Mouse (Mus musculus) lung, embryonic 14.5 days (tissue): ENCODE data around the gene Mmp21. TPM values are rescaled to one million over a fixed set of nuclear protein-coding genes. Genes with fewer than 3 reads are reported as not detected.

ENCODE experiments used
- ATAC-seq: fragments of 200-750 bp; cut with Nextera tagmentation; 2 replicates; pipeline ENCODE4 v1.8.0; 2017; ENCODE audit warnings: mild to moderate bottlenecking, moderate TSS enrichment, moderate library complexity; ENCODE audit not compliant: insufficient read depth
- DNase-seq: peaks from one replicate; pipeline ENCODE4 v3.0.0-alpha.2; 2015
- H3K27ac ChIP-seq: fragments of 300-500 bp; sonication (generic); 2 replicates; pipeline ENCODE4 v1.5.1; 2014; ENCODE audit warnings: low read depth, mild to moderate bottlenecking, moderate library complexity
- H3K27me3 ChIP-seq: fragments of 300-500 bp; sonication (generic); 2 replicates; pipeline ENCODE4 v1.6.1; 2014; ENCODE audit warnings: low read length, control low read depth; ENCODE audit not compliant: insufficient read depth
- H3K36me3 ChIP-seq: fragments of 300-500 bp; sonication (generic); 2 replicates; pipeline ENCODE4 v1.6.1; 2014; ENCODE audit warnings: control low read depth; ENCODE audit not compliant: insufficient read depth
- H3K4me1 ChIP-seq: fragments of 300-500 bp; sonication (generic); 2 replicates; pipeline ENCODE4 v1.6.1; 2014; ENCODE audit warnings: antibody characterized with exemption, control low read depth; ENCODE audit not compliant: insufficient read depth
- H3K4me2 ChIP-seq: fragments of 300-500 bp; sonication (generic); 2 replicates; pipeline ENCODE4 v1.6.1; 2014; ENCODE audit warnings: mild to moderate bottlenecking
- H3K4me3 ChIP-seq: fragments of 300-500 bp; sonication (generic); 2 replicates; pipeline ENCODE4 v1.5.1; 2014; ENCODE audit warnings: low read depth, low read length
- H3K9ac ChIP-seq: fragments of 300-500 bp; sonication (generic); 2 replicates; pipeline ENCODE4 v1.6.1; 2014
- H3K9me3 ChIP-seq: fragments of 300-500 bp; sonication (generic); 2 replicates; pipeline ENCODE4 v1.6.1; 2016; ENCODE audit warnings: low read depth, low read length, control low read depth
- CTCF ChIP-seq: IDR thresholded peaks from 2 replicates; pipeline ENCODE4 v1.5.1; 2016; ENCODE audit warnings: antibody characterized with exemption, low read depth
- WGBS: fragments of 180-500 bp; shearing (Covaris S2); extraction: QIAGEN DNeasy Blood & Tissue Kit; methylation state at CpG from one replicate; pipeline ENCODE4 v1.1.7; 2014; 5-methylcytosine and 5-hydroxymethylcytosine counted together
- polyA plus RNA-seq: library from polyadenylated mRNA; unstranded; fragments of >200 nt; fragmentation: Nextera tagmentation; extraction: Ambion mirVana; gene quantifications from 2 replicates; pipeline ENCODE4 v1.2.1, GENCODE M21; 2014

Mmp21 gene
- polyA plus RNA-seq = 0.11 and 0.14 TPM in 2 replicates

GRCm38 (mm10) chr7:133679961-133680360, at the start of gene Mmp21:
Gene Mmp21, minus strand, starts transcription at chr7:133680061.
- no peaks in the 10 kb centered on the region for H3K36me3 ChIP-seq
- ATAC-seq = no peak
- DNase-seq = no peak
- no peak within 1 kb of the TSS for H3K27ac ChIP-seq
- no peaks in the 10 kb centered on the region for H3K9me3 ChIP-seq
- H3K27me3 ChIP-seq = no peaks in the 10 kb centered on the region
- H3K4me1 ChIP-seq = no peaks in the 10 kb centered on the region
- no peak for TF ChIP-seq CTCF
- 78% methylated on average over 3 of the region's 3 CpGs for WGBS
- no peak within 1 kb of the TSS for H3K4me3 ChIP-seq
- no peak within 1 kb of the TSS for H3K4me2 ChIP-seq
- H3K9ac ChIP-seq = no peak within 1 kb of the TSS

- no peak for ATAC-seq
- H3K27me3 ChIP-seq = no peaks in the 10 kb centered on the region
- H3K4me2 ChIP-seq = no peak overlapping the region
- no peaks in the 10 kb centered on the region for H3K4me1 ChIP-seq
- no peak overlapping the region for H3K4me3 ChIP-seq
- H3K36me3 ChIP-seq = peaks cover 8% of the 10 kb centered on the region; the same call in 1 of the 2 replicates
- no peak overlapping the region for H3K27ac ChIP-seq
- H3K9ac ChIP-seq = no peak overlapping the region
- DNase-seq = no peak
- H3K9me3 ChIP-seq = no peaks in the 10 kb centered on the region
- 72% methylated on average over 5 of the region's 5 CpGs for WGBS
- no peak for TF ChIP-seq CTCF
Measured at GRCm38 (mm10) chr7:133729351-133729750, 49.5 kb upstream of the Mmp21 start.

DNA sequence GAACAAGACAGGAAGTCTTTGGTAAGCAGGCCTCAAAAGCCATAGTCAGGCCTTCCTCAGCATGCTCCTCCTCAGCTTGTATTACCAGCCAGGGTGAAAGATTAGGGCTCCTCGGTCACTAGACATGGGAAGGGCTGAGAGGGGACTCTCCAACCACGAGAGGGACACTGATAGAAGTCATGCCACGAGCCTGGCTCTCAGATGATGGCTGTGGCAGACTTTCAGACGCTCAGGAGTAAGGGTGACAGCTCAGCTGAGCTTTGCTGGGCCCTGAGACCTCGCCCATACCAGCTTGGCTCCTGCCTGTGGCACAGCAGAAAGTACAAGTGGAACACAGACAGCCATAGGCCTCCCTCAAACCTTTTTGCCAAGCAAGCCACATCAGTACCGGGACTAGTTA, 47.2 kb upstream of the Mmp21 start:
- Histone ChIP-seq H3K27me3 (no peaks in the 10 kb centered on the region), H3K4me3 (no peak overlapping the region), H3K27ac (no peak overlapping the region), H3K9me3 (no peaks in the 10 kb centered on the region), H3K4me1 (no peaks in the 10 kb centered on the region), H3K4me2 (no peak overlapping the region), H3K36me3 (peaks cover 16% of the 10 kb centered on the region), H3K9ac (no peak overlapping the region)
- ATAC-seq (no peak), DNase-seq (no peak)
- no peak for TF ChIP-seq CTCF
- WGBS = 63% methylated on average over 6 of the region's 6 CpGs

GRCm38 (mm10) chr7:133725571-133725970, 45.7 kb upstream of the Mmp21 start:
- no peaks in the 10 kb centered on the region for H3K27me3 ChIP-seq
- no peak overlapping the region for H3K4me3 ChIP-seq
- no peak overlapping the region for H3K4me2 ChIP-seq
- no peak for TF ChIP-seq CTCF
- DNase-seq (peak; percentile 42), ATAC-seq (no peak)
- peaks cover 30% of the 10 kb centered on the region for H3K36me3 ChIP-seq
- H3K9me3 ChIP-seq = no peaks in the 10 kb centered on the region
- H3K27ac ChIP-seq = no peak overlapping the region
- no peaks in the 10 kb centered on the region for H3K4me1 ChIP-seq
- no peak overlapping the region for H3K9ac ChIP-seq
- 68% methylated on average over 10 of the region's 10 CpGs for WGBS

- ATAC-seq (no peak), DNase-seq (no peak)
- no peak for TF ChIP-seq CTCF
- Histone ChIP-seq H3K27ac (no peak overlapping the region), H3K27me3 (no peaks in the 10 kb centered on the region), H3K4me2 (no peak overlapping the region), H3K36me3 (peaks cover 36% of the 10 kb centered on the region), H3K4me3 (no peak overlapping the region), H3K9me3 (no peaks in the 10 kb centered on the region), H3K9ac (no peak overlapping the region), H3K4me1 (no peaks in the 10 kb centered on the region)
- 81% methylated on average over 10 of the region's 10 CpGs for WGBS
Measured at GRCm38 (mm10) chr7:133724844-133725243, 45.0 kb upstream of the Mmp21 start.

DNA sequence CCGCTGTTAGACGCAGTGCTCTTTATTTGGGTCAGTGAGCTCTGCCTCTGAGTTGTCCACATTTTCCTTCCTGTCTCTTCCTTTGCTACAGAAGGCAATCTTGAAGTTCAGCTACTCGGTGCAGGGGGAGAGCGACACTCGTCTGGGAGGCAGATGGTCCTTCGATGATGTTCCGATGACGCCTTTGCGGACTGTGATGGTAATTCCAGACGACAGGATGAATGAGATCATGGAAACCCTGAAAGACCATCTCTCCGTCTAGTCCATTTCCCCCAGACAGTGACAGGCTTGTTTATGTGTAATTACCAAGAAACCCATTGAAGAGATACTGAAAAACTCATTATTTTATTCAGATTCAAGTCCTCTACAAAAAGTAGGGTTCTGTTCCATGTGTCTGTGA, 40.8 kb upstream of the Mmp21 start:
- H3K4me3 ChIP-seq = no peak overlapping the region
- H3K9me3 ChIP-seq = no peaks in the 10 kb centered on the region
- peaks cover 79% of the 10 kb centered on the region for H3K36me3 ChIP-seq
- H3K4me2 ChIP-seq = no peak overlapping the region
- H3K4me1 ChIP-seq = no peaks in the 10 kb centered on the region
- TF ChIP-seq CTCF = no peak
- H3K27ac ChIP-seq = no peak overlapping the region
- DNase-seq (no peak), ATAC-seq (no peak)
- 82% methylated on average over 11 of the region's 11 CpGs for WGBS
- no peaks in the 10 kb centered on the region for H3K27me3 ChIP-seq
- H3K9ac ChIP-seq = no peak overlapping the region

DNA sequence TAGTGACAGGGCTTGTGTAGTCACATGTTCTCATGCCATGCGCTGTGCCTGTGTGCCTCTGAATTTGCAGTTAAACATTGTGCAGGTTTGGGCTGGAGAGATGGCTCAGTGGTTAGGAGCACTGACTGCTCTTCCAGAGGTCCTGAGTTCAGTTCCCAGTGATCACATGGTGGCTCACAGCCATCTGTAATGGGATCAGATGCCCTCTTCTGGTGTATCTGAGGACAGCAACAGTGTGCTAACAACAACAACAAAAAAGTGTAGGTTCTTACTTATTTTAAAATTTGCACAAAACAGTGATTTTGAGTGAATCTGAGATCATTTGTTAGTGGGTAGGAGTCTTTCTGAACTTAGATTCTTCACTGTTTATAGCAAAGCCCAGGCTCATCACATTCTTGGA, 38.7 kb upstream of the Mmp21 start:
- Histone ChIP-seq H3K27me3 (no peaks in the 10 kb centered on the region), H3K9me3 (no peaks in the 10 kb centered on the region), H3K9ac (no peak overlapping the region), H3K27ac (no peak overlapping the region), H3K36me3 (peaks cover 96% of the 10 kb centered on the region), H3K4me1 (no peaks in the 10 kb centered on the region), H3K4me3 (no peak overlapping the region), H3K4me2 (no peak overlapping the region)
- no peak for ATAC-seq
- TF ChIP-seq CTCF = peak; percentile 11; the same call in 1 of the 2 replicates
- WGBS = 92% methylated on average over 1 of the region's 1 CpGs
- DNase-seq = no peak

- H3K9me3 ChIP-seq = no peaks in the 10 kb centered on the region
- H3K4me1 ChIP-seq = no peaks in the 10 kb centered on the region
- TF ChIP-seq CTCF = no peak
- 92% methylated on average over 4 of the region's 4 CpGs for WGBS
- peaks cover 69% of the 10 kb centered on the region for H3K36me3 ChIP-seq
- H3K27me3 ChIP-seq = no peaks in the 10 kb centered on the region
- no peak for ATAC-seq
- H3K27ac ChIP-seq = no peak overlapping the region
- no peak overlapping the region for H3K4me2 ChIP-seq
- DNase-seq = no peak
- no peak overlapping the region for H3K4me3 ChIP-seq
- H3K9ac ChIP-seq = no peak overlapping the region
Measured at GRCm38 (mm10) chr7:133715387-133715786, 35.5 kb upstream of the Mmp21 start.
